Mouse (Mus musculus) layer of hippocampus, adult 8-10 months (tissue): ENCODE data around the gene Idi2. TPM values are rescaled to one million over a fixed set of nuclear protein-coding genes. Genes with fewer than 3 reads are reported as not detected.
A peak's percentile ranks its signal among the peaks of the same experiment; 100 is the strongest.
"Not testable (repeated sequence)": the region's sequence is repeated elsewhere in the genome, so short reads cannot be mapped to it uniquely, and the experiment has no call there.

Experiments
- DNase-seq, 2 experiments: peaks; one replicate each; pipeline ENCODE4 v3.0.0; 2022; ENCODE audit warnings: low spot score in 2 of 2
- total RNA-seq, 4 experiments: library from RNA; stranded (reverse); gene quantifications; 2 replicates each; pipeline ENCODE4 v1.2.4; 2022

The Idi2 gene
- total RNA-seq = not detected

GRCm38 (mm10) chr13:8952563-8952962 is at the start of gene Idi2:
TSS of gene Idi2 (plus strand) at chr13:8952863.
- not testable (repeated sequence) for DNase-seq

- not testable (repeated sequence) for DNase-seq
Observed at GRCm38 (mm10) chr13:8905986-8906385, 46.7 kb upstream of the Idi2 start.

- DNase-seq = not testable (repeated sequence)
Observed at GRCm38 (mm10) chr13:8913890-8914289, 38.8 kb upstream of the Idi2 start.

- no peak for DNase-seq
Observed at GRCm38 (mm10) chr13:8933499-8933898, 19.2 kb upstream of the Idi2 start.

- not testable (repeated sequence) for DNase-seq
Observed at GRCm38 (mm10) chr13:8937611-8938140, 15.0 kb upstream of the Idi2 start.

- not testable (repeated sequence) for DNase-seq
Observed at GRCm38 (mm10) chr13:8941110-8941509, 11.6 kb upstream of the Idi2 start.

- not testable (repeated sequence) for DNase-seq
Observed at GRCm38 (mm10) chr13:8941701-8942100, 11.0 kb upstream of the Idi2 start.

GRCm38 (mm10) chr13:8943828-8944227 is 8.8 kb upstream of the Idi2 start:
- not testable (repeated sequence) for DNase-seq

GRCm38 (mm10) chr13:8948131-8948530 is 4.5 kb upstream of the Idi2 start, which contains the start of gene Gm9745:
TSS of gene Gm9745 (minus strand) at chr13:8948231.
- not testable (repeated sequence) for DNase-seq

GRCm38 (mm10) chr13:8955127-8955526 is 2.5 kb downstream of the Idi2 start:
- DNase-seq = not testable (repeated sequence)

- DNase-seq = not testable (repeated sequence)
Observed at GRCm38 (mm10) chr13:8956873-8957272, 4.2 kb downstream of the Idi2 start.

- not testable (repeated sequence) for DNase-seq
Observed at GRCm38 (mm10) chr13:8959058-8959457, 6.4 kb downstream of the Idi2 start.

GRCm38 (mm10) chr13:8959554-8959953 is 6.9 kb downstream of the Idi2 start:
- DNase-seq = not testable (repeated sequence)

- DNase-seq = not testable (repeated sequence)
Observed at GRCm38 (mm10) chr13:8961128-8961888, 8.6 kb downstream of the Idi2 start.

GRCm38 (mm10) chr13:8962266-8962665 is 9.6 kb downstream of the Idi2 start:
- not testable (repeated sequence) for DNase-seq

- DNase-seq = no peak
Observed at GRCm38 (mm10) chr13:8965224-8965623, 12.6 kb downstream of the Idi2 start.

GRCm38 (mm10) chr13:8967742-8968141 is 15.1 kb downstream of the Idi2 start:
- no peak for DNase-seq

- DNase-seq = no peak
Observed at GRCm38 (mm10) chr13:8972369-8972768, 19.7 kb downstream of the Idi2 start.

GRCm38 (mm10) chr13:8972972-8973371 is 20.3 kb downstream of the Idi2 start:
- DNase-seq = no peak

GRCm38 (mm10) chr13:8992231-8992630 is 39.6 kb downstream of the Idi2 start:
- no peak for DNase-seq

GRCm38 (mm10) chr13:8995159-8995989 is 42.7 kb downstream of the Idi2 start:
- DNase-seq = peak; percentile 6 to 8
